Mouse (Mus musculus): Measurements from ENCODE around the gene Aadacl3. TPM values are rescaled to one million over a fixed set of nuclear protein-coding genes. Genes with fewer than 3 reads are reported as not detected.

The Aadacl3 gene
- polyA plus RNA-seq, 1 experiment, result not detected

DNA sequence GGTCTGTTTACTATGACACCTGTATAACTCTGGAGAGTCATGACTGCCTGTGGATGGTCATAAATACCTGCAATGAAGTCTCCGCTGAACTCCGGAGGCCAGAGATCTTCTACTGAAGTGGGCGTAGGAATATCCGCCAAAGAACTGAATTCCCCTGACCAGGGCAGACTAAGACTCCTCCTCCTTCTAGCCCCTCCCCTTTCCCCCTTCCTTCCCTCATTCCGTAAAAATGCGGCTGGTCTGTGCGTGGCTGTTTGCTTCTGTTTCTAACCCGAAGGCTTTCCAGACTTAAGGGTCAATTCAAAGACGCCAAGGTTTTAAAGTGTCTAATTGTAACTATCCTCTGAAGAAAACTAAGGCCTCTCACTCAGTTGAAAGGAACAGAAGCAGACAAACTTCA, 55.3 kb downstream of the Aadacl3 start, which contains the start of gene Pramef12:
Gene Pramef12 (minus strand): TSS at position 175 of the 400 bp plus-strand sequence.
- H3K4me1 ChIP-seq (ENCODE audit: control insufficient read depth, insufficient read depth, insufficient read length, low read length), result peaks cover 2% of the 10 kb centered on the region; the same call in 1 of the 2 replicates
- no peaks in the 10 kb centered on the region for H3K36me3 ChIP-seq (ENCODE audit: control insufficient read depth, insufficient read depth, low read length)
- H3K4me3 ChIP-seq (ENCODE audit: low read depth, low read length), result no peak within 1 kb of the TSS
- 83% methylated on average over 9 of the region's 9 CpGs for WGBS
- TF ChIP-seq POLR2A (IDR thresholded peaks at IDR 0.05; ENCODE audit: low read depth, low read length), result no peak
- no peak for TF ChIP-seq CTCF (IDR thresholded peaks at IDR 0.05; ENCODE audit: extremely low read depth, insufficient read length, insufficient replicate concordance, low read depth, low read length)
- H3K27ac ChIP-seq (ENCODE audit: insufficient read depth, low read depth, low read length), result no peak within 1 kb of the TSS
- H3K27me3 ChIP-seq (ENCODE audit: control insufficient read depth, insufficient read depth, low read length), result no peaks in the 10 kb centered on the region; the same call in 1 of the 2 replicates

DNA sequence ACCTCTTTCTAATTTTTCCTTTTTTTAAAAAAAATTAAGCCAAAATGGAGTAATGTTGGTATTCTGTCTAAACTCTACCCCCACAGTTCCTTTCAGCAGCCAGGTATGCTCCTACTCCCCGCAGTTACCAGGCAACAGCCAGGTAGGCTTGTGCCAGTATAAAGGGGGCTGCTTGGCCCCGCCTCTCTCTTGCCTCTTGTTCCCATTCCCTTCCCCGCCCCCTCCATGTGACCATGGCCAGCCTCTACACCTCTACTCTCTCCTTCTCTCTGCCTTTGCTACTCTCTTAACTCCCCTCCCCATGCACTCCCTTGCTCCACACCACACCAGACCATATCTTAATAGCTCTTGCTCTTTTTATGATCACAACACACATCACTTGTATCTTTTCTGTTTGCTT, 57.3 kb downstream of the Aadacl3 start:
- Histone ChIP-seq H3K4me3 (ENCODE audit: low read depth, low read length) (no peak overlapping the region), H3K27ac (ENCODE audit: insufficient read depth, low read depth, low read length) (no peak overlapping the region), H3K4me1 (ENCODE audit: control insufficient read depth, insufficient read depth, insufficient read length, low read length) (peaks cover 2% of the 10 kb centered on the region; the same call in 1 of the 2 replicates), H3K36me3 (ENCODE audit: control insufficient read depth, insufficient read depth, low read length) (no peaks in the 10 kb centered on the region), H3K27me3 (ENCODE audit: control insufficient read depth, insufficient read depth, low read length) (no peaks in the 10 kb centered on the region; the same call in 1 of the 2 replicates)
- 84% methylated on average over 3 of the region's 3 CpGs for WGBS
- no peak for TF ChIP-seq POLR2A (IDR thresholded peaks at IDR 0.05; ENCODE audit: low read depth, low read length)

DNA sequence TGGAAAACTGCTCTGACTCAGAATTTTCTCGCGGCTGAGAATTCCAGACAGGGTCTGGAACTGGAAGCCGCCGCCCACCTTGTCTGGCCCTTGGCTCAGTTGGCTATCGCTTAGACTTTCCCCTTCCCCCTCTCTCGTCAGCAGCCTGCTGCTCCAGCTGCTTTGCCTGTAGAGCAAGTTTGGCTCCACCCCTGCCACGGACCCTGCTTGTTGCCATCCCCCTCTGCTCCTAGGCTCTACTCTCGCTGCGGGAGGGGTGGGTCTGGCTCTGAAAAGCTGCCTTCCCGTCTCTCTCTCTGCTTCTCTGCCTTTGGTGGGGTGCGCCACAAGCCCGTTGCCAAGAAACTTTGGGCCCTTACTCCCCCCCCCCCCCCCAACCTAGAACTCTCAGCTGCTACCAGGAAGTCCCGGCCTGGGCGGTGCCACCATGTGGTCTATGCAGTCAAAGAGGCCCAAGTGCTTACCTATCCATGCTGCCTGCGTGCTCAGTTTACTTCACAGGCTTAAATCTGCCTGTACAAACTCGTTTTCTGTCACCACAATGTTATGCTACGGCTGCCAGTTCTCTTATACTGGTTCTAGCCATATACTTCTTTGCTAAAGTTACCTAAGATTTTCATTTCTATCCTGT, 59.0 kb downstream of the Aadacl3 start:
- 2% methylated on average over 17 of the region's 17 CpGs for WGBS
- H3K27ac ChIP-seq (ENCODE audit: insufficient read depth, low read depth, low read length), result no peak overlapping the region
- H3K4me1 ChIP-seq (ENCODE audit: control insufficient read depth, insufficient read depth, insufficient read length, low read length), result peaks cover 2% of the 10 kb centered on the region; the same call in 1 of the 2 replicates
- TF ChIP-seq CTCF (IDR thresholded peaks at IDR 0.05; ENCODE audit: extremely low read depth, insufficient read length, insufficient replicate concordance, low read depth, low read length) (no peak), POLR2A (IDR thresholded peaks at IDR 0.05; ENCODE audit: low read depth, low read length) (no peak)
- H3K36me3 ChIP-seq (ENCODE audit: control insufficient read depth, insufficient read depth, low read length), result no peaks in the 10 kb centered on the region
- H3K27me3 ChIP-seq (ENCODE audit: control insufficient read depth, insufficient read depth, low read length), result no peaks in the 10 kb centered on the region; the same call in 1 of the 2 replicates
- peak overlapping the region; percentile 57 for H3K4me3 ChIP-seq (ENCODE audit: low read depth, low read length)

Other genes with a start within 250 kb of the Aadacl3 start
- not detected in 2 replicates for gene Pramel5, start 183.3 kb downstream of the Aadacl3 start, polyA plus RNA-seq (2012; rRNA removed)
- gene Gm13128, start 133.5 kb downstream of the Aadacl3 start, polyA plus RNA-seq (2012; rRNA removed), result not detected in 2 replicates
- gene Gm13119, start 105.8 kb downstream of the Aadacl3 start, polyA plus RNA-seq (2012; rRNA removed), result not detected in 2 replicates
- not detected in 2 replicates for gene Pramef20, start 85.8 kb downstream of the Aadacl3 start, polyA plus RNA-seq (2012; rRNA removed)
- not detected in 2 replicates for gene Pramef12, start 55.3 kb downstream of the Aadacl3 start, polyA plus RNA-seq (2012; rRNA removed)
- not detected in 2 replicates for gene 1700012P22Rik, start 25.0 kb downstream of the Aadacl3 start, polyA plus RNA-seq (2012; rRNA removed)
- gene Gm9944, start 10.4 kb downstream of the Aadacl3 start, polyA plus RNA-seq (2012; rRNA removed), result not detected in 2 replicates
- gene 9430007A20Rik, start 56.1 kb upstream of the Aadacl3 start, polyA plus RNA-seq (2012; rRNA removed), result not detected in 2 replicates
- not detected in 2 replicates for gene Gm13124, start 101.4 kb upstream of the Aadacl3 start, polyA plus RNA-seq (2012; rRNA removed)
- gene Aadacl4, start 150.0 kb upstream of the Aadacl3 start, polyA plus RNA-seq (2012; rRNA removed), result not detected in 2 replicates
- not detected in 2 replicates for gene Gm436, start 222.6 kb upstream of the Aadacl3 start, polyA plus RNA-seq (2012; rRNA removed)